Mouse (Mus musculus) CH12.LX (cell line): ENCODE results near the gene Col4a4.

Experiments used
- CHD1 ChIP-seq: IDR thresholded peaks from 2 replicates; pipeline ENCODE4 v1.6.1; 2012; ENCODE audit warnings: low read depth, low read length, improper control_type of control experiment, inconsistent platforms
- CHD2 ChIP-seq: IDR thresholded peaks from 2 replicates; pipeline ENCODE4 v1.6.1; 2011; ENCODE audit warnings: low read length, improper control_type of control experiment
- CTCF ChIP-seq, 2 experiments: IDR thresholded peaks in 1 of 2; conservative IDR thresholded peaks in 1 of 2; 2 replicates each; pipeline ENCODE4 v1.5.1; 2011 to 2012; ENCODE audit warnings: low read depth in 2 of 2, low read length in 2 of 2, improper control_type of control experiment in 1 of 2, inconsistent platforms in 1 of 2, mild to moderate bottlenecking in 1 of 2, moderate library complexity in 1 of 2
- EP300 ChIP-seq: IDR thresholded peaks from 2 replicates; pipeline ENCODE4 v1.6.1; 2011; ENCODE audit warnings: low read length, improper control_type of control experiment
- JUND ChIP-seq: conservative IDR thresholded peaks from 2 replicates; pipeline ENCODE4 v1.6.1; 2011; ENCODE audit warnings: low read depth, low read length, improper control_type of control experiment
- MYC ChIP-seq: IDR thresholded peaks from 2 replicates; pipeline ENCODE4 v1.6.1; 2011; ENCODE audit warnings: low read depth, mild to moderate bottlenecking, improper control_type of control experiment, low read length
- POLR2A ChIP-seq: IDR thresholded peaks from 2 replicates; pipeline ENCODE4 v1.6.1; 2011; ENCODE audit warnings: low read depth, mild to moderate bottlenecking, improper control_type of control experiment, low read length
- SIN3A ChIP-seq: IDR thresholded peaks from 2 replicates; pipeline ENCODE4 v1.6.1; 2012; ENCODE audit warnings: low read length, improper control_type of control experiment, inconsistent platforms
- TCF12 ChIP-seq: IDR thresholded peaks from 2 replicates; pipeline ENCODE4 v1.6.1; 2014; ENCODE audit warnings: low read depth, mild to moderate bottlenecking, inconsistent platforms, low read length, improper control_type of control experiment
- USF1 ChIP-seq: IDR thresholded peaks from 2 replicates; pipeline ENCODE4 v1.6.1; 2014; ENCODE audit warnings: low read depth, mild to moderate bottlenecking, inconsistent platforms, low read length, improper control_type of control experiment
- ZC3H11A ChIP-seq: IDR thresholded peaks from 2 replicates; pipeline ENCODE4 v1.6.1; 2012; ENCODE audit warnings: low read depth, mild to moderate bottlenecking, inconsistent platforms, low read length, improper control_type of control experiment
- ZKSCAN1 ChIP-seq: IDR thresholded peaks from 2 replicates; pipeline ENCODE4 v1.6.1; 2012; ENCODE audit warnings: low read depth, inconsistent platforms, low read length, improper control_type of control experiment, borderline replicate concordance
- ZNF384 ChIP-seq: IDR thresholded peaks from 2 replicates; pipeline ENCODE4 v1.6.1; 2012; ENCODE audit warnings: low read depth, low read length, improper control_type of control experiment, inconsistent platforms

GRCm38 (mm10) chr1:82569405-82569804 lies 17.2 kb downstream of the Col4a4 start:
- TF ChIP-seq CTCF (conservative IDR thresholded peaks at IDR 0.05 in 1 of 2, IDR thresholded peaks at IDR 0.05 in 1 of 2; ENCODE audit: low read depth in 2 of 2, low read length in 2 of 2) (no peak), ZNF384 (no peak), POLR2A (no peak), SIN3A (no peak), CHD1 (no peak), ZC3H11A (no peak), EP300 (no peak), ZKSCAN1 (no peak), USF1 (no peak), CHD2 (no peak), TCF12 (no peak), JUND (no peak), MYC (no peak)
